Mouse (Mus musculus): ENCODE data around the gene Slc22a16. TPM values are rescaled to one million over a fixed set of nuclear protein-coding genes. Genes with fewer than 3 reads are reported as not detected.

The Slc22a16 gene
- polyA plus RNA-seq, 1 experiment = not detected

Other genes with a start within 250 kb of the Slc22a16 start
- gene Cdk19, start 230.8 kb upstream of the Slc22a16 start, polyA plus RNA-seq (2012; rRNA removed) = 3.6 and 5.0 TPM in 2 replicates
- gene Ddo, start 59.7 kb downstream of the Slc22a16 start, polyA plus RNA-seq (2012; rRNA removed) = 1.4 and 1.6 TPM in 2 replicates
- 1.7 and 2.2 TPM in 2 replicates for gene Mettl24, start 112.9 kb downstream of the Slc22a16 start, polyA plus RNA-seq (2012; rRNA removed)

All from large intestine, adult 2 months (tissue).